Mouse (Mus musculus) A20 (cell line): Measurements from ENCODE around the gene Tmem104.
A peak's percentile ranks its signal among the peaks of the same experiment; 100 is the strongest.

Experiments
- DNase-seq: peaks from one replicate; pipeline ENCODE4 v3.0.0-alpha.2; 2011; ENCODE audit warnings: low read depth, low spot score

The Tmem104 gene

GRCm38 (mm10) chr11:115166776-115167175 is 20.5 kb upstream of the Tmem104 start:
- no peak for DNase-seq

DNA sequence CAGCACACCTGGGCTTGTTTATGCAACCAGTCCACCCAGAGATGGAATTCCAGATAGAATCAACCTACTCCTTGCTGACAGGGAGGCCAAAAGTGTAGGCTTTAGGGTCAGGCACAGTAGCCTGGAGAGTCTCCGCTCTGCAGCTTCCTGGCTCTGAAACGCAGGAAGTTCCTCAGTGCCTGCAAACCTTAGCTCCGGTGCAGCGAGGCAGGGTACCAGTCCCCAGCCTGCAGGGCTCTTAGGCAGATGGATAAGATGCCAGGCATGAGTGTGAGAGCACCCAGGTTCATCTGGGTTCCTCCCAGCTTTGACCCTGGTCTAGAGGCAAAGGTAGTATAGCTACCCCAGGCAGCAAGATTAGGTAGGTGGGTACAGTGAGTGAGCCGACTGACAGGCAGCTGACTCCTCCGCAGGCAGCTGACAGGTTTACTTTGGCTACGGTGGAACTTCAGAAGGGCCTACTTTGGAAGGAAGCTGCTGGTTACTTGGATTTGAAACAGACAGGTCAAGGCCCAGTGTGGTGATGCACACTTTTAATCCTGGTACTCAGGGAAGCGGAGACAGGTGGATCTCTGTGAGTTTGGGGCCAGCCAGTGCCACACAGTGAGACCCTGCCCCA is 19.5 kb upstream of the Tmem104 start:
- DNase-seq: no peak

DNA sequence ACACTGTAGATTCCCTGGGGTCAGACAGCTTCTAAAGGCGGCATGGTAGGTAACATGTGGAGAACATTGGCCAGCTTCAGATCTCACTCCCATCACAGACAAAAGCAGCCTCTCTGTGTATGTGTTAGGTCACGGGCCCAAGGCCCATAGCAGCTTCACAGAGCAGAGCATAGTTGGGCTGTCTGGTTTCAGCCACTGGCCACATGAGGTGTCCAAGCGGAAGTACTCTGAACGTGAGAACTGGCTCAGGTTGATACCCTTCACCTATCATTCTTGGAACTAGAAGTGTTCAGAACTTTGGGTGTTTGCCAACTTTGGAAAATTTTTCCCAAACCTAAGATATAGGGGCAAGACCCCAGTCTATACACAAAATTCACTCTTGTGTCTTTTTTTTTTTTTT is 17.9 kb upstream of the Tmem104 start:
- no peak for DNase-seq

DNA sequence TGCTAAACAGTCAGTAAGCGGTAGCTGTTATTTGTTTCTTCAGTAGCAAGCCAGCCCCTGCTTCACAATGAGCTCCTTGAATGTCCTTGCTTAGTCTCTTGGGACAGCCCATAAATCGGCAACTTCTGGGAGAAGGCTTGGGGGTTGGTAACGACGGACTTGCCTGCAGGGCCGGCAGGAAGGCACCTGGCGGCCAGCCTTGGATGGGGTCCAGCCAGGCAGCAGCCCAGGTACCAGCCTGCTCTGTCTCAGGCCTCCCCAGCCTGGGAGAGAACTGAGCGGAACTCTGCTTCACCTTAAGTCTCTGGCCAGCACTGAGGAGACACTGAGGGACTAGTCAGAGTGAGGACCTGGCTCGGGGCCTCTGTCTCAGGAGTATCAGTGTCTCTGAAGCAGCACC is 16.2 kb upstream of the Tmem104 start:
- no peak for DNase-seq

DNA sequence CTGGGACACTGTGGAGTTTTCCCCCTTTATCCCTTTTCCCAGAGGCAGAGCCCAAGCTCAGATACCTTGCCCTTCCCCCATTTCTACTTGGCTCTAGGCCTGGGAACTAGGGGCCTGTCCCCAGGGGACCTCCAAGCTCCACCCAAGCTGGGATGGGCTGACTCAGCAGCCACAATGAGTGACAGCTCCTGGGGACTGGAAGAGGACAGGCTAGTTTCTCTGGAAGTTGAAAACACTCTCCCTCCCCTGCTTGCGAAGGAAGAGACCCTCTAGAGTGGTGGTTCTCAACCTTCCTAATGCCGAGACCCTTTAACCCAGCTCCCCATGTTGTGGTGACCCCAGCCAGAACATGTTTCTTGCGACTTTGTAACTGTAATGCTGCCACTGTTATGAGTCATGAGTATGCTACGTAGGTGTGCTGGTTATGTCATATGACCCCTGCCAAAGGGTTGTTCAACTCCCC is 14.4 kb upstream of the Tmem104 start:
- DNase-seq: no peak

- no peak for DNase-seq
These were observed 13.5 kb upstream of the Tmem104 start for GRCm38 (mm10) chr11:115173549-115174339.

DNA sequence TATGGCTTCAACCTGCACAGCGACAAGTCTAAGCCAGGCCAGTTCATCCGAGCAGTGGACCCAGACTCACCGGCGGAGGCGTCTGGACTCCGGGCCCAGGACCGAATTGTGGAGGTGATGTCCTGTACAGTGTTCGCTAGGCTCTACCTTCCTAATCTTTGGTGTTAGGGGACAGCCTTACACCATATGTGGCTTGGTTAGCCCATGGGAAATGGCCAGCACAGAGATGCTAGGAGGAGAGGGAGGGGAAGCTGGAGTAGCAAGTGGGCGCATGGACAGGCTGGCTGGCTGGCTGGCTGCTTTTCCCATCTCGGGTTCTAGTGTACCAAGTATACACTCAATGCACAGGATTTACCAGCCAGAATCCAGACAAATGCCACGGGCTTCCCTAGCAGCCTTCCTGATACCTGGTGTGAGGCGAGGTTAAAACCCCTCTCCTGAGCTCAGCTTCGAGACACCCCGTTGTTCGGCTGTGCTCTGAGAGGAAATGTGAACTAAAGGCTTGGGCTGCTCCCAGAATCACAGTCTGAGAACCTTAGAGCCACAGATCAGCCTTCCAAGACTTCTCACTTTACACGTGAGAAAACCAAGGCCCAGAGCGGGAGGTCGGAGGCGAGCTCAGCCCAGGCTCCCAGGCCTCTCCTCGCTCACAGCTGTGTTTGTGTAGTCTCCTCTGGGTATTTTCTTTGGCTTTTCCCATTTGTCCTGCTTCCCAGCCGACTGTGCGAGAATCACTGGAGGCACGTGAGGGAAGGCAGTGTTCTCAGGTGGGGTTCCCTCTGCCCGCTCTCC is 10.7 kb upstream of the Tmem104 start:
- no peak for DNase-seq

- no peak for DNase-seq
These were observed 9.6 kb upstream of the Tmem104 start for GRCm38 (mm10) chr11:115177559-115178195.

- DNase-seq: no peak
These were observed 8.5 kb upstream of the Tmem104 start for GRCm38 (mm10) chr11:115178766-115179165.

- no peak for DNase-seq
These were observed 8.1 kb upstream of the Tmem104 start for GRCm38 (mm10) chr11:115179191-115179590.

GRCm38 (mm10) chr11:115179881-115180280 is 7.4 kb upstream of the Tmem104 start:
- no peak for DNase-seq

GRCm38 (mm10) chr11:115181913-115182638 is 5.2 kb upstream of the Tmem104 start:
- DNase-seq: peak; percentile 74

GRCm38 (mm10) chr11:115184973-115185372 is 2.3 kb upstream of the Tmem104 start:
- DNase-seq: no peak

GRCm38 (mm10) chr11:115187693-115188092 is 406 bp downstream of the Tmem104 start, which contains the start of gene Nat9:
TSS of gene Nat9 (minus strand) at chr11:115187859.
- DNase-seq: peak; percentile 69

GRCm38 (mm10) chr11:115188539-115189231 is 1.4 kb downstream of the Tmem104 start:
- DNase-seq: peak; percentile 19

DNA sequence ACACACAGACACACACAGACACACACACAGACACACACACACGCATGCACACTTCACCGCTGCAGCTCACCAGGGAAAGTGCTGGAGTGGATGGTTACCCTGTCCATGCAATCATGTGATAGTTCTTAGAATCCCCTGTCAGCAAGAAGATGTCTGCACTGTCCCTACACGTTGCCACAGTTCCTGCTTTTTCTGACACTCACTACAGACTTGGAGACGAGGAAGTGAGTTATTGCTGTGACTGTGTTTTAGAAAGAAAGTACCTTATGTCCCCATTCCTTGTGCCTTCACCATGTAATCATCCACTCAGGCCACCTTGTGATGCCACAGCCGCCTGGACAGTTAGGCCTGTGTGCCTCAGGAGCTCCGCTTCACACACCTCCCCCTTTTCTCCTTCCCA is 2.0 kb downstream of the Tmem104 start:
- no peak for DNase-seq

DNA sequence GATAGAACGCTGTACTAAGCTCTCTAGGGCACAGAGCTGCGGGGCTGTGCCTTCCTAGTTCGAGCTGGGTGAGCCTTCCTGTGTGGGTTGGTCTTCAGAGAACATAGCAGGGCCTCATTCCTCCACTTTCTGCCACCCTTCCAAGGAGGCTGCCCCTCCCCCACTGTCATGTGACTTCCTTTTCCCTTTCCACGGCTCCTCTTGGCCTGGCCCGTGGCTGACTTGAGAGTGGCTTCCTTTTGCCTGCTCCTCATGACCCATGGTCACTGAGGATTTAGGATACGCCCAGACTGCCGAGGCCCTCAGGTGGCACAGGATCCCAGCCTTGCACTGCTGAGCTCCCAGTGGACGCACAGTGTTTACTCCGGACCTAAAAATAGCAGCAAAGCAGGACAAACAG is 4.9 kb downstream of the Tmem104 start:
- no peak for DNase-seq

- no peak for DNase-seq
These were observed 7.4 kb downstream of the Tmem104 start for GRCm38 (mm10) chr11:115194693-115195092.

DNA sequence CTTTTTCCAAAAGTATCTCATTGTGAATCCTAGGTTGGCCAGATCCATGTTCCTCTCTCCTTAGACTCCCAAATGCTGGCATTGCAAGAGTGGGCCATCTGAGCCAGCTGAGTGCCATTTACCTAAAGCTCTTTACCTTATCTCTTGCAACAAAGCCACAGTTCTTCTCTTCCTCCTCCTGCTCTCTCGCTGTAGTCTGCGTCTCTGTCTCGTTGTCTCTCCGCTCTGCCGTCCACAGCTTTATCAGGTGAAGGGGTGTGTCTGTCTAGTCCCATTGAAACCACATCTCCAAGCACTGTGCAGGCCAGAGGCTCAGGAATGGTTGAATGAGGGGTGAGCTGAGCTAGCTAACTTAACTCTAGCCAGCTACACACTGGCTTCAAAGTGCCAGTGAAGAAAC is 8.6 kb downstream of the Tmem104 start:
- DNase-seq: no peak

DNA sequence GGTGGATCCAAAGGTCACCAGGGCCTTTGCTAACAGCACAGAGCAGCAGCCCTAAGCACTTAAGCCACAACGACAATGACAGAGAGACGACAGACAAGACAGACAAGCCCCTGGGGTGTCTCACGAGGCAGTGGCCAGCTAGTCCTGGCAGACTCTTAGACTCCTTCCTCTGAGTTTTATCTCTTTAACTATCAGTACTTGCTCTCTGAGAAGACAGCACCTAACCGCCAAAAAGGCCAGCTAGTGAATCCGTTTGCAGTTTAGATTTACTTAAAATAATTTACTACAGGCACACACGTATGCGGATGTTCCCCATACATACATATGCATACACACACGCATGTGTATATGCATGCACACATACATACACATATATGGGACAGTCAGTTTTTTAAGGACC is 10.3 kb downstream of the Tmem104 start:
- no peak for DNase-seq
